Mouse (Mus musculus): ENCODE measurements around the gene Il1rapl1.

DNA sequence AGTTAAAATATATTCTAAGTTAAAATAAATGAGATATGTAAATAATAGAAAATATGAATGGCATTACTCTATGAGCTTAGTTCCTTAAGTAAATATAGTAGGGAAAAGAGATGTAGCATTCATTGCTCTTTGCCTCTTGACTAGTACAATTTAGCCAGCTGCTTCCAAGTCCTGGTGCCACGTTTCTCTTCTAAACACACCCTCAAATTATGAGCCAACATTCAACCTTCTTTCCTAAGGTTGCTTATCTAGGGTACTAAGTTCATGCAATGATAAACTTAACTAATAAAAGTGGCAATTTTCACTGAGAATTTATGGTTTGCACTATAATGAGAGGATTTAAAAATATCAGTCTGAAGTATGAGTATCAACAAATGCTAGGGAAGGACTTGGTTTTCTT is 218.3 kb downstream of the Il1rapl1 start:
- no peak for TF ChIP-seq CTCF (IDR thresholded peaks at IDR 0.05; ENCODE audit: extremely low read depth, insufficient read depth, insufficient read length, insufficient replicate concordance)
- no peak for TF ChIP-seq POLR2A (IDR thresholded peaks at IDR 0.05; ENCODE audit: low read depth, low read length)
